Mouse (Mus musculus): Measurements from ENCODE around the gene Ttyh1.
"Not testable (repeated sequence)": the region's sequence is repeated elsewhere in the genome, so short reads cannot be mapped to it uniquely, and the experiment has no call there.

Ttyh1 gene

GRCm38 (mm10) chr7:4143506-4143905, 24.3 kb downstream of the Ttyh1 start:
- no peak for DNase-seq (ENCODE audit: low read depth, low spot score)

GRCm38 (mm10) chr7:4144046-4144445, 24.8 kb downstream of the Ttyh1 start:
- DNase-seq (ENCODE audit: low read depth, low spot score), result no peak

GRCm38 (mm10) chr7:4144766-4145551, 25.8 kb downstream of the Ttyh1 start:
- DNase-seq (ENCODE audit: low read depth, low spot score), result no peak

- DNase-seq (ENCODE audit: low read depth, low spot score), result no peak
Measured at GRCm38 (mm10) chr7:4145552-4146190, 26.5 kb downstream of the Ttyh1 start.

- DNase-seq (ENCODE audit: low read depth, low spot score), result no peak
Measured at GRCm38 (mm10) chr7:4146241-4147180, 27.3 kb downstream of the Ttyh1 start.

- DNase-seq (ENCODE audit: low read depth, low spot score), result no peak
Measured at GRCm38 (mm10) chr7:4147371-4147770, 28.2 kb downstream of the Ttyh1 start.

GRCm38 (mm10) chr7:4147836-4148235, 28.6 kb downstream of the Ttyh1 start:
- DNase-seq (ENCODE audit: low read depth, low spot score), result no peak

GRCm38 (mm10) chr7:4148341-4149208, 29.4 kb downstream of the Ttyh1 start:
- DNase-seq (ENCODE audit: low read depth, low spot score), result no peak

- no peak for DNase-seq (ENCODE audit: low read depth, low spot score)
Measured at GRCm38 (mm10) chr7:4149209-4150054, 30.2 kb downstream of the Ttyh1 start.

- DNase-seq (ENCODE audit: low read depth, low spot score), result no peak
Measured at GRCm38 (mm10) chr7:4150059-4150541, 30.9 kb downstream of the Ttyh1 start, which contains the start of gene Leng9. Leng9 (minus strand) TSS chr7:4150374.

- no peak for DNase-seq (ENCODE audit: low read depth, low spot score)
Measured at GRCm38 (mm10) chr7:4150811-4151221, 31.6 kb downstream of the Ttyh1 start.

- DNase-seq (ENCODE audit: low read depth, low spot score), result no peak
Measured at GRCm38 (mm10) chr7:4151241-4151640, 32.0 kb downstream of the Ttyh1 start.

GRCm38 (mm10) chr7:4154356-4154755, 35.1 kb downstream of the Ttyh1 start:
- DNase-seq (ENCODE audit: low read depth, low spot score), result no peak

- no peak for DNase-seq (ENCODE audit: low read depth, low spot score)
Measured at GRCm38 (mm10) chr7:4154976-4155375, 35.8 kb downstream of the Ttyh1 start.

- DNase-seq (ENCODE audit: low read depth, low spot score), result not testable (repeated sequence)
Measured at GRCm38 (mm10) chr7:4161596-4161995, 42.4 kb downstream of the Ttyh1 start.

GRCm38 (mm10) chr7:4163571-4164072, 44.4 kb downstream of the Ttyh1 start:
- no peak for DNase-seq (ENCODE audit: low read depth, low spot score)

- no peak for DNase-seq (ENCODE audit: low read depth, low spot score)
Measured at GRCm38 (mm10) chr7:4164090-4164910, 45.1 kb downstream of the Ttyh1 start, which contains the start of gene Cdc42ep5. Cdc42ep5 (minus strand) TSS chr7:4164860.

- no peak for DNase-seq (ENCODE audit: low read depth, low spot score)
Measured at GRCm38 (mm10) chr7:4165286-4165685, 46.1 kb downstream of the Ttyh1 start.

GRCm38 (mm10) chr7:4167098-4167497, 47.9 kb downstream of the Ttyh1 start:
- DNase-seq (ENCODE audit: low read depth, low spot score), result no peak

Measured in retina, adult 2 months (tissue).